Mouse (Mus musculus): ENCODE data around the gene Arhgap10. TPM values are rescaled to one million over a fixed set of nuclear protein-coding genes. Genes with fewer than 3 reads are reported as not detected.

Arhgap10 gene
- polyA plus RNA-seq, 1 experiment from 2014 or later: 6.3 TPM

GRCm38 (mm10) chr8:77432726-77433125 is 85.0 kb downstream of the Arhgap10 start:
- H3K4me3 ChIP-seq: no peak overlapping the region
- ATAC-seq (ENCODE audit: low FRiP score): no peak
- H3K36me3 ChIP-seq: no peaks in the 10 kb centered on the region
- peaks cover 17% of the 10 kb centered on the region for H3K4me1 ChIP-seq (replicated peaks)
- peak overlapping the region; percentile 6; the same call in 1 of the 2 replicates for H3K4me2 ChIP-seq
- no peak overlapping the region for H3K9ac ChIP-seq
- H3K27ac ChIP-seq: no peak overlapping the region
- H3K9me3 ChIP-seq: no peaks in the 10 kb centered on the region
- no peaks in the 10 kb centered on the region for H3K27me3 ChIP-seq
- WGBS: 46% methylated on average over 10 of the region's 10 CpGs

DNA sequence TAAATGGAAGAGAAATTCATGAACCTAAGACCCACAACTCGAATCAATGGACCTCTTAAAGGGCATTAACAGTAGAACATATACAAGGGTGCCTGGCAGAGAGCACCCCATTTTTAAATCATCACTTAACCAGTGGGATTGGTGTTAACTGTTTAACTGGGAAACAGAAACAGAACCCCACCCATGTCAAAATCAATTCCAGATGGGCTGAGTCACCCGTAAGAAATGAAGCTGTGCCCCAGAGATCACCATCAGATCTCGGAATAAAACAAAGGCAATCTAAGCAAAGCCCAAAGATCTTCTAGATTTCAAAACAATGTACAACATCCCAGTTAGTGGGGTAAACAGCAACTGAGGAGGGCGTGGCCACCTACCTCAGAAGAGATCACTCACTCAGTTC is 89.3 kb downstream of the Arhgap10 start:
- WGBS: 84% methylated on average over 4 of the region's 4 CpGs

GRCm38 (mm10) chr8:77428015-77428414 is 89.7 kb downstream of the Arhgap10 start:
- no peak overlapping the region for H3K9ac ChIP-seq
- H3K4me3 ChIP-seq: no peak overlapping the region
- H3K9me3 ChIP-seq: no peaks in the 10 kb centered on the region
- H3K27me3 ChIP-seq: no peaks in the 10 kb centered on the region
- no peak overlapping the region for H3K4me2 ChIP-seq
- peaks cover 5% of the 10 kb centered on the region; the same call in 1 of the 2 replicates for H3K4me1 ChIP-seq (replicated peaks)
- H3K36me3 ChIP-seq: no peaks in the 10 kb centered on the region
- H3K27ac ChIP-seq: no peak overlapping the region
- ATAC-seq (ENCODE audit: low FRiP score): no peak
- 75% methylated on average over 6 of the region's 6 CpGs for WGBS

More for the DNA sequence above, 89.3 kb downstream of the Arhgap10 start:
- H3K4me3 ChIP-seq: no peak overlapping the region
- no peaks in the 10 kb centered on the region for H3K9me3 ChIP-seq
- H3K27me3 ChIP-seq: no peaks in the 10 kb centered on the region
- H3K4me2 ChIP-seq: no peak overlapping the region
- ATAC-seq (ENCODE audit: low FRiP score): no peak
- H3K27ac ChIP-seq: no peak overlapping the region
- no peak overlapping the region for H3K9ac ChIP-seq
- peaks cover 9% of the 10 kb centered on the region; the same call in 1 of the 2 replicates for H3K4me1 ChIP-seq (replicated peaks)
- H3K36me3 ChIP-seq: no peaks in the 10 kb centered on the region

- Histone ChIP-seq H3K27me3 (no peaks in the 10 kb centered on the region), H3K4me2 (no peak overlapping the region), H3K9ac (no peak overlapping the region), H3K36me3 (no peaks in the 10 kb centered on the region), H3K4me1 (replicated peaks) (no peaks in the 10 kb centered on the region), H3K4me3 (no peak overlapping the region), H3K9me3 (no peaks in the 10 kb centered on the region), H3K27ac (no peak overlapping the region)
- no peak for ATAC-seq (ENCODE audit: low FRiP score)
- 84% methylated on average over 9 of the region's 9 CpGs for WGBS
Observed at GRCm38 (mm10) chr8:77427438-77427837, 90.3 kb downstream of the Arhgap10 start.

GRCm38 (mm10) chr8:77423850-77424249 is 93.9 kb downstream of the Arhgap10 start:
- Histone ChIP-seq H3K9me3 (no peaks in the 10 kb centered on the region), H3K4me1 (replicated peaks) (no peaks in the 10 kb centered on the region), H3K9ac (no peak overlapping the region), H3K4me3 (no peak overlapping the region), H3K27ac (no peak overlapping the region), H3K4me2 (no peak overlapping the region), H3K27me3 (no peaks in the 10 kb centered on the region), H3K36me3 (no peaks in the 10 kb centered on the region)
- 74% methylated on average over 4 of the region's 6 CpGs for WGBS
- ATAC-seq (ENCODE audit: low FRiP score): no peak

GRCm38 (mm10) chr8:77422632-77423252 is 95.0 kb downstream of the Arhgap10 start:
- H3K36me3 ChIP-seq: no peaks in the 10 kb centered on the region
- no peak overlapping the region for H3K9ac ChIP-seq
- no peaks in the 10 kb centered on the region for H3K27me3 ChIP-seq
- no peaks in the 10 kb centered on the region for H3K4me1 ChIP-seq (replicated peaks)
- WGBS: 87% methylated on average over 15 of the region's 15 CpGs
- no peak overlapping the region for H3K4me3 ChIP-seq
- H3K27ac ChIP-seq: no peak overlapping the region
- H3K4me2 ChIP-seq: no peak overlapping the region
- no peak for ATAC-seq (ENCODE audit: low FRiP score)
- H3K9me3 ChIP-seq: no peaks in the 10 kb centered on the region

DNA sequence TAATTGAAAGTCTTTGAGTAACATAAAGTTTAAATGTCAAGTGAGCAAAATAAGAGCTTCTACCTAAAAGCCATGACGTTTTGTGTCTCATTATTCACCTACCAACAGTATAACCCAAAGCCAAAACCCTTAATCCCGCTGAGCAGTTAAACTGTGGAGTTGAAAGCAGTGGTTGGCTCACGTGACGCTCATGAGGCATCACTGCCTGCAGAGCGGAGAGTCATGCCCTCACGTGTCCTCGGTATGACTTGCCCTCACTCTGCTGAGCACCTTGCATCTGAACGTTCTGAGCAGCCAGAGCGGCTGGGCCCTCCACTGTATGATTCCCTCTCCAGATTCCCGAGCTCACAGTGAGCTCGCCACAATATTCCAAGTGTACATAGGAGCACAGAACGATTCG is 96.2 kb downstream of the Arhgap10 start:
- Histone ChIP-seq H3K4me2 (no peak overlapping the region), H3K4me3 (no peak overlapping the region), H3K36me3 (no peaks in the 10 kb centered on the region), H3K9me3 (no peaks in the 10 kb centered on the region), H3K4me1 (replicated peaks) (no peaks in the 10 kb centered on the region; the same call in 1 of the 2 replicates), H3K27me3 (no peaks in the 10 kb centered on the region), H3K27ac (no peak overlapping the region), H3K9ac (no peak overlapping the region)
- WGBS: 91% methylated on average over 13 of the region's 13 CpGs
- no peak for ATAC-seq (ENCODE audit: low FRiP score)

GRCm38 (mm10) chr8:77419731-77420130 is 98.0 kb downstream of the Arhgap10 start:
- 45% methylated on average over 4 of the region's 4 CpGs for whole genome bisulfite sequencing
- Histone ChIP-seq H3K9me3 (no peaks in the 10 kb centered on the region), H3K9ac (no peak overlapping the region), H3K27ac (no peak overlapping the region), H3K4me3 (no peak overlapping the region), H3K4me2 (no peak overlapping the region), H3K4me1 (replicated peaks) (no peaks in the 10 kb centered on the region; the same call in 1 of the 2 replicates), H3K27me3 (no peaks in the 10 kb centered on the region), H3K36me3 (no peaks in the 10 kb centered on the region)
- no peak for ATAC-seq (ENCODE audit: low FRiP score)

DNA sequence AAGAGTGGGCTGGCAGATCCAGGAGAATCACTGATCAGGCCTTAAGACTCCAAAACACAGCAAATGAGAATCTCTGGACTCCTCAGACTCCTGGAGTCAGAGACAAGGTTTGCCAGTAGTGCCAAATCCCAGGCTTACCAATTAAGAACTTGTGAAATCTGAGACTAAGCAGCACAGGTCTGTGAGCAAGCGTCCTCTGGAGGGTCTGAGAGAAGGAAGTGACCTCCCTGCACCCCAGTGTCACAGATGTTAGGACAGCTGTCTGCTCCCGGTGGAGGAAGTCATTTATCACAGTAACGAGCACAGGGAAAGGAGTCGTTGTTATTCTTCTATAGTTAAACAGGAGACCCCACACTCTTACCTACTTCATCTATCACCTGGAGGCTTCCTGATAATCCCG is 101.0 kb downstream of the Arhgap10 start:
- WGBS: 20% methylated on average over 5 of the region's 5 CpGs
- Histone ChIP-seq H3K9me3 (no peaks in the 10 kb centered on the region), H3K36me3 (no peaks in the 10 kb centered on the region; the same call in 1 of the 2 replicates), H3K4me3 (no peak overlapping the region), H3K4me1 (replicated peaks) (no peaks in the 10 kb centered on the region; the same call in 1 of the 2 replicates), H3K9ac (no peak overlapping the region), H3K27me3 (no peaks in the 10 kb centered on the region), H3K27ac (no peak overlapping the region), H3K4me2 (no peak overlapping the region)
- no peak for ATAC-seq (ENCODE audit: low FRiP score)

DNA sequence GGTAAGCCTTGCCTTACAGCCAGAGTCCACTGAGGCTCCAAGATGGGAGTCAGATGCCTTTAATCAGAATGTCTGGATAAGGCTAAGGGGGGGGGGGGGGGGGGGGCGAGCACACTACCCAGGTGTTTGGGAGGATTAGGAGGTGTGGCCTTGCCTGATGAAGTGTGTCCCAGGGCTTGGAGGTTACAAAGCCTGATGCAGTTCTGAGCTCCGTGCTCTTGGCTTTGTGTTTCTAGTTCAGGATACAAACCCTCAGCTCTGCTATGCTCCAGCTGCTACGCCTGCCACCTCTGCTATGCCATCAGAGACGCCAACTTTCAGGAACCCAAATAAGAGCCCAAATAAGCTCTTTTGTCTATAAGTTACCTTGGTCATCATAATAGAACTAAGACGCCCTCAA is 101.7 kb downstream of the Arhgap10 start:
- Histone ChIP-seq H3K9me3 (no peaks in the 10 kb centered on the region), H3K4me3 (no peak overlapping the region)

GRCm38 (mm10) chr8:77411262-77411661 is 106.5 kb downstream of the Arhgap10 start:
- Histone ChIP-seq H3K4me2 (no peak overlapping the region), H3K9me3 (no peaks in the 10 kb centered on the region), H3K4me1 (replicated peaks) (no peaks in the 10 kb centered on the region), H3K4me3 (no peak overlapping the region), H3K27me3 (no peaks in the 10 kb centered on the region), H3K36me3 (no peaks in the 10 kb centered on the region; the same call in 1 of the 2 replicates), H3K9ac (no peak overlapping the region), H3K27ac (no peak overlapping the region)
- 98% methylated on average over 15 of the region's 15 CpGs for WGBS
- no peak for ATAC-seq (ENCODE audit: low FRiP score)

More for the DNA sequence above, 101.7 kb downstream of the Arhgap10 start:
- no peak overlapping the region for H3K9ac ChIP-seq
- H3K36me3 ChIP-seq: no peaks in the 10 kb centered on the region; the same call in 1 of the 2 replicates
- no peaks in the 10 kb centered on the region for H3K27me3 ChIP-seq
- ATAC-seq (ENCODE audit: low FRiP score): no peak
- 81% methylated on average over 4 of the region's 5 CpGs for WGBS
- H3K4me2 ChIP-seq: no peak overlapping the region
- H3K4me1 ChIP-seq (replicated peaks): no peaks in the 10 kb centered on the region; the same call in 1 of the 2 replicates
- no peak overlapping the region for H3K27ac ChIP-seq

- H3K4me1 ChIP-seq (replicated peaks): no peaks in the 10 kb centered on the region
- ATAC-seq (ENCODE audit: low FRiP score): no peak
- H3K4me2 ChIP-seq: no peak overlapping the region
- WGBS: 78% methylated on average over 9 of the region's 9 CpGs
- H3K36me3 ChIP-seq: no peaks in the 10 kb centered on the region; the same call in 1 of the 2 replicates
- H3K4me3 ChIP-seq: no peak overlapping the region
- no peaks in the 10 kb centered on the region for H3K9me3 ChIP-seq
- no peaks in the 10 kb centered on the region for H3K27me3 ChIP-seq
- no peak overlapping the region for H3K9ac ChIP-seq
- H3K27ac ChIP-seq: no peak overlapping the region
Observed at GRCm38 (mm10) chr8:77410394-77410793, 107.4 kb downstream of the Arhgap10 start.

GRCm38 (mm10) chr8:77408527-77409215 is 109.1 kb downstream of the Arhgap10 start:
- no peaks in the 10 kb centered on the region for H3K9me3 ChIP-seq
- no peaks in the 10 kb centered on the region; the same call in 1 of the 2 replicates for H3K36me3 ChIP-seq
- no peak for ATAC-seq (ENCODE audit: low FRiP score)
- H3K27ac ChIP-seq: no peak overlapping the region
- WGBS: 92% methylated on average over 19 of the region's 19 CpGs
- no peaks in the 10 kb centered on the region for H3K4me1 ChIP-seq (replicated peaks)
- H3K9ac ChIP-seq: no peak overlapping the region
- no peak overlapping the region for H3K4me3 ChIP-seq
- no peak overlapping the region for H3K4me2 ChIP-seq
- no peaks in the 10 kb centered on the region for H3K27me3 ChIP-seq

All from hindbrain, embryonic 13.5 days (tissue).